Mouse (Mus musculus) heart, postnatal 4 days (tissue): ENCODE data around the gene Tsc22d4. TPM values are rescaled to one million over a fixed set of nuclear protein-coding genes. Genes with fewer than 3 reads are reported as not detected.
"Not testable (repeated sequence)": the region's sequence is repeated elsewhere in the genome, so short reads cannot be mapped to it uniquely, and the experiment has no call there.

Experiments
- DNase-seq: peaks from one replicate; pipeline ENCODE4 v3.0.0; 2021
- total RNA-seq, 2 experiments: library from RNA; stranded (reverse); gene quantifications; 2 replicates each; pipeline ENCODE4 v1.2.3; 2021

Gene Tsc22d4
- total RNA-seq, 2 experiments from 2014 or later = 230 to 231 TPM

DNA sequence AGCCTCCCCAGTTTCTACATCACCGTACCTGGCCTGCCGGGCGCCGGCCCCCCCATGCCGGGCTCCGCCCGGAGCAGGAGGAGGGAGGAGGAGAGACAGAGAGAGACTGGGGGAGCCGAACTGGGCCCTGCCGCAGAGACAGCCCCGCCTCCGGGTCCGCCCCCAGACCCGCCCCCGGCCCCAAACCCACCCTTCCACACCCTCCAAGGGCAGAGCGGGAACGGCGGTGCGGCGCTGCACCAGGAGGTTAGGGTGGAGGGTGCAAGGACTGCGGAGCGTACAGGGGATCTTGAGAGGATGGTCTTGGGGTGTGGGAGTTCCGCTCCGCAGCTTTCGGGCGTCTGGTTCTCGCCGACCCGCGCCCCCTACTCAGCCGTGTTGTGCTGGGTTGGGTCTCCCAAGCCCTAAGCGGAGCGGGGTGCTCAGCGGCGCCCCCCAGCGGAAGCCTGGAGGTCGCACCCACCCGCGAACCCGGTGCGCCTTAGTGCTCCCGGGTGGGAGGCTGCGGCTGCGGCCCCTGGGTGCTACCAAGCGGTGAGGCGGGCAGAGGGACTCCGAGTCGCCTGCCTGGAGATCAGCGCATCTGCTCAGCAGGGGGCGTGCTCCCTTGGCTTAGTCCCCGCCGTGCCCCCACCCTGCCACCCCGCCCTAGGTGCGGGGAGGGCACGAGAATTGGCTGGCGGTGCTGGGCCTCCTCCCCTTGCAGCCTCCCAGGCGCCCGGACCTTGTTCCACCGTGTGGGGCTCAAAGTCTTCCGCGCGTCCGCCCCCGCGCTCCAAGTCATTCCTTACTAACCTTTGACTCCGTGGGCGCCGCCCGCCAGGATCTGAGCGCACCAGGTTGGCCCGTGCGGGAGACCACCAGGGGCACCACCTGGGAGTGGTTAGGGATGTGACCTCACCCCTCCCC is 4.3 kb upstream of the Tsc22d4 start, which contains the start of gene Nyap1:
Gene Nyap1, minus strand, starts transcription at position 585 of the 909 bp plus-strand sequence.
- DNase-seq = peak; percentile 84

DNA sequence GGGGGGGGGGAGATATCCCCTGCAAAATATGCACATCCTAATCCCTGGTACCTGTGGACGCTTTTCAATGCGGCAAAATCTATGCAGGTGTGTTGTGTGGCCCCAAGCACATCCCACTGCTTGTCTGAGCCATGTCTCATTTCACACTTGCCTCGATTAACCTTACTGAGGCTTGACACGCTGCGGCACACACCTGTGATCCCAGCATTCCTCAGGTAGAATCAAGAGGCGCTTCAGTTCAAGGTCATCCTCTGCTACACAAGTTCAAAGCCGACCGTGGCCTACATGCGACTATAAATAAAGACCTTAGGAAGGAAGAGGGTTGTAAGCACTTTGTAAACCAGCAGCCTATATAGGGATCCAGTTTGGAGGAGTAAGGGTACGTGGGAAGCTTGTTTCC is 3.5 kb upstream of the Tsc22d4 start:
- no peak for DNase-seq

DNA sequence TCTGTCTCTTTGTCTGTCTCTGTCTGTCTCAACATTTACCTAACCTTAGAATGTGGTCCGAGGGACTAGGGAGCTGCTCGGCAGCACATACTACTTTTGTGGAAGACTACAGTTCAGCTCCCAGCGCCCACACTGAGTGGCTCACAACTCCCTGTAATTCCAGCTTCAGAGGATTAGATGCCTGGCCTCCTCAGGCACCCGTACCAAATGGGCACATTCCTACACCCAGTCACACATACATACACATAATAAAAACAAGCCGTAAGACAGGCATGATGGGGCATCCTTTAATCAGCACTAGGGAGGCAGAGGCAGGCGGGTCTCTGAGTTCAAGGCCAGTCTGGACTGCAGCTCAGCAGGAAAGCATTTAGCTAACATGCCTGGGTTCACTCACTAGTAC is 2.7 kb upstream of the Tsc22d4 start:
- DNase-seq = no peak

DNA sequence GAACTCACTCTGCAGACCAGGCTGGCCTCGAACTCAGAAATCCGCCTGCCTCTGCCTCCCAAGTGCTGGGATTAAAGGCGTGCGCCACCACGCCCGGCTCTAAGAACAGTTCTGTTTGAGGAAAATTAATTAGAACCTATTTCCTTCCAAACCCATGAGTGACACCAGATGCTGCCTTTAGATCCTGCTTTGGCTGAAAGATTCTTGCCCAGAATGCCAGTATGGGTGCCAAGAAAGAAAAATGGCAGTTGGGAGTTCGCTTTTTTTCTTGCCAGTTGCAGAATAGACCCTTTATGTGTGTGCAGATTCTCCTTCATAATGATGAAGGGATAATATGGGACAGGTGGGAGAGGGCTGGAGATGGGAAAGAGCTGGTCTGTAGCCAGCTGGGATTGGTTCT is 1.3 kb upstream of the Tsc22d4 start:
- no peak for DNase-seq

DNA sequence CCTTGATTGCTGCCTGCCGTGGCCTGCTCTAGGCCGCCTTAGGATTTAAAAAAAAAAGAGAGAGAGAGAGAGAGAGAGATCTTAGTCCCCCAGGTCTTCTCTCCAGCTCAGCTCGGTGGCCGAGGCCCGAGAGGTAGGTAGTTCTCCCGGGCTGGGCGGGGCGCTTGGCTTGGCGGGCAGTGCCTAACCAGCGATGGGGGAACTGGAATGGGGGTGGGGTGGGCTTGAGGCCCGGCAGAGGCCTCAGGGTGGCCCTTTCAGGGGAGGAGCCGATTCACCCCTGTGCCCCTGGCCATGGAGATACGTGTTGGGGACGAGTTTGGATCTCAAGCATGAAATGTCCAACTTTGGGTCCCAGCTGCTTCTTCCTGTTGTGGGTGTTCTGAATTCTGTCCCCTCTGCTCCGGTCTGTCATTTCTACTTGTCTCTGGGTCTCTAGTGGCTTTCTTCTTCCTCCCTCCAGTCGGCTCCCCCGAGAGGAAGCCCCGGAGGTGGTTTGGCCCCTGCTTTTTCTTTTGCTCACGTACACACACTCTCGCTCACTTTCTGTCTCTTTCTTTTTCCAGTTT is 836 bp downstream of the Tsc22d4 start:
- peak; percentile 85 for DNase-seq

DNA sequence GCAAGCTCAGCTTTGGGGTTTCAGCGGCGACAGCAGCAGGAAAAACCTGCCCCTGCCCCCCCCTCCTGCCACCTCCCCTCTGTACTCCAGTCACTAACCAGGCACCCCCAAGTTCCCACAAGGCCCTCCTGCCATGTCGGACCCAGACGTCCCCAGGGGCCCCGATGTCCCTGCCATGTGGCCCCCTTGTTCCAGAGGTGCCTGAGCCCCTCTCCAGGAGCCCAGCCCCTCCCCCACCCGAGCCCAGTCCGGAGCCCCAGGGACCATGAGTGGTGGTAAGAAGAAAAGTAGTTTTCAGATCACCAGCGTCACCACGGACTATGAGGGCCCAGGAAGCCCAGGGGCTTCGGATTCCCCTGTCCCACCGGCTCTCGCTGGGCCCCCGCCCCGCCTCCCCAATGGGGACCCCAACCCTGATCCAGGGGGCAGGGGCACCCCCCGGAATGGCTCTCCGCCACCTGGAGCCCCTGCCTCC is 1.4 kb downstream of the Tsc22d4 start:
- DNase-seq = peak; percentile 47

DNA sequence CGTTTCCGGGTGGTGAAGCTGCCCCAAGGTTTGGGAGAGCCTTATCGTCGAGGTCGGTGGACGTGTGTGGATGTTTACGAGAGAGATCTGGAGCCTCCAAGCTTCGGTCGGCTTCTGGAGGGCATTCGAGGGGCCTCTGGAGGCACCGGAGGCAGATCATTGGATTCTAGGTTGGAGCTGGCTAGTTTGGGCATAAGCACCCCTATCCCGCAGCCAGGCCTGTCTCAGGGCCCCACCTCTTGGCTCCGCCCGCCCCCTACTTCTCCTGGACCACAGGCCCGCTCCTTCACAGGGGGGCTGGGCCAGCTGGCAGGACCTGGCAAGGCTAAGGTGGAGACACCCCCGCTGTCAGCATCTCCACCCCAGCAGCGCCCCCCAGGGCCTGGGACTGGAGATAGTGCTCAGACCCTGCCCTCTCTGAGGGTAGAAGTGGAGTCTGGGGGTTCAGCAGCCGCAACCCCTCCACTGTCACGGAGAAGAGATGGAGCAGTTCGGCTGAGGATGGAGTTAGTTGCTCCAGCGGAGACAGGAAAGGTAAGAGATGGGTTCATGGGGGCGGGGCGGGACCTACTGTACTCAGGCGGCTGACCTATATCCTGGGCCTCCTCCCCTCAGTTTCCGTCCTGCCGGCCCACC is 1.9 kb downstream of the Tsc22d4 start:
- DNase-seq = peak; percentile 67

DNA sequence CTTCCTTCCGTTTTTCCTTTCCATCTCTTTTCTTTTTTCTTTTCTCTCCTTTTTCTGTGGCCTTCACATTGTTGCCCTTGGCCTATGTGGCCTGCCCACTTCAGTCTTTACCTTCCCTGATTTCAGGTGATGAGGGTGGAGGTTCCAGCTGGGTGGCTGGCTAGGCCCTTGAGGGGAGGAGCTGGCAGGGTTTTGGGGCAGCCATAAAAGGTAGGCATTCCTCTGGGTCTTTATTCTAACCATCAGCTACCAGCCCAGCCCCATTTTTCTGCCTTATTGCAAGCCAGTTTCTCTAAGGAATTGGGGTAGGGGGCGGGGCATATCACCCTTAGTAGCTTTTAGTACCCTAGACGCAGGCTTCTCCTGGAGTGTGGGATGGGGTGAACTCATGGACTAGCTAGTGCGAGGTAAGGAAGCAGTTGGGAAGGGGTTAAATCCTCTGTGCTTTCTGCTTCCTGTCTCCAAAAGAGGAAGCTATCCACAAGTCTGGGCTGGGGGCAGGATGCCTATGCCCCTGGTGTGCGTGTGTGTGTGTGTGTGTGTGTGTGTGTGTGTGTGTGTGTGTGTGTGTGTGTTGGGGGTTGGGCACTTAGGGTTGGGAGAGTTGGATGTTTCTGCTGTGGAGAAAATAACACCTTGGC is 2.7 kb downstream of the Tsc22d4 start:
- peak; percentile 57 for DNase-seq

DNA sequence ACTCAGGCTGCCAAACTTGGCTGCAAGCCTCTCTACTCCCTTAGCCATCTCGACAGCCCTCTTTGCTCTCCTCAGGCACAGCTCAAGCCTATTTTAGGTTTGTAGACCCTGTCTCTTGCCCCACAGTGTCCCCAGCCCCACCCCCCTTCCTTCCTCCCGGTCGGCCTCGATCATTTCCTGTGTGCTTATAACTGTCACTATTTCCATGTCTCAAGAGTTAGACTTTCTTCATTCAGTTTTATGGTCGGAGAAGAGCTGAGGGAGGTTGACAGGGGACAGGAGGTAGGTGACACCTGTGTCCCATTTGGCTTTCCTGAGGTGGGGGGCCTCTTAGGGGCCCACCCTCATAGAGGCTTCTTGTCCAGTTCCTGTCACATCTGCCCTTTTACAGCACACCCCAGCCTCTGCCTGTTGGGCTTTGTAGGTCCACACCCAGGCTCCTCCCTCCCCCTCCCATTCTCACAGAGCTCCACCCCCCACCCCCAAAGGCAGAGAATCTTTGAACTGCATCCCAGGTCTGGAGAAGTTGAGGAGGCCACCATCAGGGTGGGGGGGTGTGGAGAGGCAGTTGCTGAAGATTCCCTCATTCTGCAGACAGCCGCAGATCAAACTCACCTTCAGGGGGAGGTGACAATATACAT is 3.8 kb downstream of the Tsc22d4 start:
- DNase-seq = no peak

DNA sequence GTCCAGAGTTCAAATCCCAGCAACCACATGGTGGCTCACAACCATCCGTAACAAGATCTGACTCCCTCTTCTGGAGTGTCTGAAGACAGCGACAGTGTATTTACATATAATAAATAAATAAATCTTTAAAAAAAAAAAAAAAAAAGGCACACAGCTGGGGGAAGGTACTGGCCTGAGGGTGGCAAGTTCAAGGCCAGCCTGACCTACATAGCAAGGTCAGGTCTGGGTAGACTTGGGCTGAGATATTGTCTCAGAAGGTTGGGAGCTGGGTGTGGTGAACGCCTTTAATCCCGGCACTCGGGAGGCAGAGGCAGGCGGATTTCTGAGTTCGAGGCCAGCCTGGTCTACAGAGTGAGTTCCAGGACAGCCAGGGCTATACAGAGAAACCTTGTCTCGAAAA is 4.7 kb downstream of the Tsc22d4 start:
- not testable (repeated sequence) for DNase-seq

DNA sequence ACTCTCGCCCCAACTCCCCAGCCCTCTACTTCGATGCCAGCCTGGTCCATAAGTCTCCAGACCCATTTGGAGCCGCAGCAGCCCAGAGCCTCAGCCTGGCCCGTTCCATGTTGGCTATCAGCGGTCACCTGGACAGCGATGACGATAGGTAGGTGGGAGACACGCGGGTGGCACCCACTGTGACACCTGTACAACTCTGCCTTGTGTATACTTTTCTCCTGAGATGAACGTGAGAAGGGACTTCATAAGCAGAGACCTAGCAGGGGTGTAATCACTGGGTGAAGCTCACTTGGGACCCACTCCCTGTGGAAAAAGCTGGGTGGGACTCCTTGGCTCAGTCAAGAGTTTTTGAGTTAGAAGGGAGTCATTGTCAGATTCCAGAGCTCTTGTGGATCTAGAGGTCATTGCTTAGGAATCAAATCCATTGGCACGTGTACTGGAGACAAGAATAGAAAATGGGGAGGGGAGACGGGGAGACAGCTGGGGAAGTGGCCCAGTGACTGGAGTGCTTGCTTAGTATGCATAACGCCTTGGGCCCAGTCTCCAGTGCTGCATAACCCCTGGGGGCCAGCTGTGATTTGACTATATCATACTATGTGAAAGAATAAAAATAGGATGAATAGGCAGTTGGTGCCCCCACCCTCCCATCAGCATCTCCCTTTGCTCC is 5.8 kb downstream of the Tsc22d4 start:
- peak; percentile 44 for DNase-seq

DNA sequence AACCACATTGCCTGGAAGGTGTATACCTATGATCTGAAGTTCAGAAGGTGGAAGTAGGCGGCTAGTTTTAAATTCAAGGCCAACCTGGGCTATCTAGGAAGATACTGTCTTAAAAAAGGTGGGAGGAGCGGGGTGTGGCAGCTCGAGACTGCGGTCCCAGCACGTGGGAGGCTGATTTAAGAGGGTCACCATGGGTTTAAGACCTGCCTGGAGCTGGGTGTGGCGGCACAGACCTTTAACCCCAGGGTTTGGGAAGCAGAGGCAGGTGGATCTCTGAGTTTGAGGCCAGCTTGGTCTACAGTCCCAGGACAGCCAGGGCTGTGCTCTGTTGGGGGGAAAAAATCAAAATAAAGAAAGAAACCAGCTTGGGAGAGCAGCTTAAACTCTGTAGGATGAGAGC is 6.5 kb downstream of the Tsc22d4 start:
- no peak for DNase-seq

DNA sequence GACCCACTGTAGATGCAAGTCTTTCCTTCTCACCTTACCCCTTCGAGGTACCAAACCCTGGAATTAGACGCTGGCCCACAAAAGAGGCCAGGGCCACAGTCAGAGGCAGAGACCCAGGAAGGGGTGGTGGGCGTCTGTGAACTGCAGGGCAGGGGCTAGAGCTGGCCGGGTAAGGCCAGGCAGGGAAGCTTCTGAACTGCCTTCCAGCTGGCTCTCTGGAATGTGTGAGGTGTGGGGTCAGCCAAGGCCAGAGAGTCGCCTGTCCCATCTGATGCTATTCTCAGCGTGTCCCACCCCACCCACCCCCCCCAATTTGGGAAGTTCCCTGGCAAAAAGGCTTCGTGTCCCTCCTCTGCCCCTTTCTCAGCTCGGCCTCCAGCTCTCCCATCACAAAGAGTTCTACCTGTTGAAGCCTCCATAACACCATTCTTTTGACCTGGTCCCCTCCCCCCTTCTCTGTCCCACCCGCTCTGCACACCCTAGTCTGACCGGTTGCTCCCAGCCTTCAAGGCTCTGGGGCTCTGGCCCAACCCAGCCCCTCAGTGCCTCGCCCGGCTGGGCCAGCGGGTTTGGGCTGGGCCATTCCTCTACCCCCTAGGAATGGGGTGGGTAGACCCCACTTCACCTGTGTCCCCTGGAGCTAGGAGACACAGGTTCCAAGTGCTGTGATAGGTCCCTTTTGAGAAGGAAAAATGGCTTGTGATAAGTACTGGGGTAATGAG is 7.7 kb downstream of the Tsc22d4 start:
- DNase-seq = peak; percentile 51

DNA sequence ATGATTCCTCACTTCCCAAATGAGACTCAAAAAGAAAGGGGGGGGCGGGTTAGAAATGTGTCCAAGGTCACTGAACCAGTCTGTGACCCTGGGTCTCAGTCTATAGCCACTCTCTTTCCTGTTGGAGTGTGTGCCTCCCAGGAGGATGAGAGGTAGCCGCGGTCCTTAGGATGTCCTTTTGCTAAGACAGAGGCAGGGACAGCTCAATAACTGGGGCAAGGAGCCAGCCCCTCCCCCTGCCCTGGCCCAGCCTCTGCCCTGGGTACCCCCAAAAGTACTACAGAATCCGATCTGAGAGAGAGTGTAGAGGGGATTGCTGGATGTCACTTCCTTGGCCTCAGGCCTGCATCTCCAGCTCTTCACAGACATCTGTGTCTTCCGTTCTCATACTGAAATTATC is 9.9 kb downstream of the Tsc22d4 start:
- no peak for DNase-seq

DNA sequence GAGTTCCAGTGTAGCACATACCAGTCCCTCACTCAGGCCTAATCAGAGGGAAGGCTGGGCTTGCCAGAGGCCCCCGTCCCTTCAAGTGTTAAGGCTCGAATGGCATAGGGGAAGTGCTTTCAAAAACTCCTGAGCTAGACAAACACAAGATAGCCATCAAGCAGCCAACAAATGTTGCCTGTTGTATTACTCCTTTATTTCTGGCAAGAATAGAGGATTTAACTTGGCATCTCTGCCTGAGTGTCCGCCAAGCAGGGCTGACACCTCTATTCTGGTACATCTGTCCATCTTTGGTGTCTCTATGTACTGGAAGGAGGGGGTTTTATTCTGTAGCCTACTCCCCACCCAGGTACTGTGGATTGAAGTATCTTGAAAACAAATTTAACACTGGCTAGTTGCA is 10.6 kb downstream of the Tsc22d4 start:
- no peak for DNase-seq

DNA sequence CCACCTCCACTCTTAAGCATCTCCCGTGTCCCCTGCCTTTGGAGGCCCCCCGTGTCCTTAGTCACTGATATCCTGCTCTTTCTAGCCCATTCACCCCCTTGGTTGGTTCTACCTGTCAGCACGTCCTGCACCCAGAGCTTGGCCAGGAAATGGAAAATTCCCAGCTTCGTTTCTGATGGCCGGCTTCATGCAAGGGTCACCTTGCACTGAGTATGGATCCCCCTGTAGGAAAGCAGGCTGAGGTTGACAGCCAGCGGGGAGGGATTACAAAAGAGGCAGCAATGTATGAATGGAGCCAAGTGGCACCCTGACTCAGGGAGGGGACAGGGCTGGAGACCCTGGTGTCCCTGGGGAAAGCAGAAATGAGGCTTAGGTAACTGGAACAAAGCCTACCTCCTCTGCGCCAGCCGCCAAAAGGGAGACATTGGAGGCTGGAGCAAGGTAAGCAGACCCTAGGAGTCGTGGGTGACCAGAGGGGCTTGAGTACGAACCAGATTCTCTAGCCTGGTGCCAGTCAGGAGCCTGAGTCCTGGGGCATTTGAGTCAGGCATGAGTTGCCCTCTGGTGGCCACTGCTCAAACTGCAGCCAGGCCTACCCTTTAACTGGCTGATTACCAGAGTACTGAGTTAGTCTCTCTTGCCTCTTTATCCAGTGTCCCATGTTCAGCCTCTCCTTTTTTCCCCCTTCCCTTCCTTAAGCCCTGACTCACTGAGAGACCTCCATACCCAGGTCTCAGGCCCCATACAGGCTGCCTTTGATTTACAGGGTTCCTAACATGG is 11.5 kb downstream of the Tsc22d4 start:
- peak; percentile 94 for DNase-seq

DNA sequence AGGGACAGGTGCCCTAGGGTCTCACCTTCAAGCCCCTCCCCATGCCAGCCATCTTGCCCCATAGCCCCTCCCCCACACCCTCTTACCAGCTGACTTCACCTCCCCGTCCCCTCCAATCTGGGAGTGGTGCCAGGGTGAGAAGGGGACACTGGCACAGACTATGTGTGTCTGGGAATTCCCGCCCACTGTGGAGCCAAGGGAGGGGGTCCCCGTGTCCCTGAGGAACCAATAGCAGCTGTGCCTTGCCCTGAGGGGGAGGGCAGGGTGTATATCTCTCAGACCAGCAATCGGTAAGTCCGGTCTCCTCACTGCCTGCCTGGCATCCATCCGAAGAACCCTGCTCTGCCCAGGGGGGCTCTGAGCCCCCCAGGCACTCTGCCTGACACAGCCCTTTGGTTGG is 12.4 kb downstream of the Tsc22d4 start:
- DNase-seq = peak; percentile 92

DNA sequence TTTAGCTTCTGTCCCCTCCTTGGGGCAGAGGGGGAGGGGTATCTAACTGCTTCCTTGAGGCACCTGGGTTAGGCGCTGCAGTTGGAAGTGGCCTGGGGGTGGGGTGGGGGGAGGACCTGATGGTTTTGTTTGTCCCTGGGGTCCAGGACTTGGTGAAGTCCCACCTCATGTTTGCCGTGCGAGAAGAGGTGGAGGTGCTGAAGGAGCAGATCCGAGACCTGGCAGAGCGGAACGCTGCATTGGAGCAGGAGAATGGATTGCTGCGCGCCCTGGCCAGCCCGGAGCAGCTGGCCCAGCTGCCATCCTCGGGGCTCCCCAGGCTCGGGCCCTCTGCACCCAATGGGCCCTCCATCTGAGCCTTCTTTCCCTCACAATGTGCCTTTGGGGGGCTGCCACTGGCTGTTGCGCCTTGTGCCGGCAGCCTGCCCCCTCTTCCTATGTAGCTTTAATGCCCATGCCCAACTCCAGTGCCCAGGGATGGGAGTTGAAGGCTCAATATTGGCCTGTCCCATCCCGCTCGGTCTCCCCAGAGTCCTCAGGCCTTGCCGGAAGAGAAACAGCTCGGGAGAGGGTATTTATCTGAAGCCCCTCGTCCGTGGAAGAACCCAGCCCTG is 13.5 kb downstream of the Tsc22d4 start:
- no peak for DNase-seq

DNA sequence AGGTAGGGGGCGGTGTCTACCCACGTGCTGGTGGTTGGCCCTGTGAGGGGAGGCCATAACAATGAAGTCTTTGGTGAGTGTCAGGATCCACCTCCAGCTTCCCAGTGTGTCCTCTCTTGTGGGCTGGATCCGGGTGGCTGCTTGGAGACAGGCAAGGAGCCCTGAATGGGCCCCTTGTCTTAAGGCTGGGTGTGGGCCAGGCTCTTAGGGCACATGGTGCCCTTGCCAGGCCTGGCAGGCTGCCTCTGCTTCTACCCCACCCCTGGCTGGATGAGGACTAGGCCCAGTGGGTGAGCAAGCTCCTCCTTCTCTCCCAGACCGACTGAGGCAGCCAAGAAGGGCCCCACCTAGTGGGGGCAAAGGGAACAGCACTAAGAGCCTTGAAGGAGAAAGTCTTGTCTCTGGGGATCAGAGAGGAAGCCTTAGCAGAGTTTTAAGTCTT is 14.5 kb downstream of the Tsc22d4 start:
- peak; percentile 90 for DNase-seq
